Mouse (Mus musculus): ENCODE data around the gene Mtch1.

- no peak for TF ChIP-seq CTCF (IDR thresholded peaks at IDR 0.05; ENCODE audit: borderline replicate concordance, control insufficient read depth, extremely low read depth, insufficient read depth, low read length, poor library complexity)
- no peak for TF ChIP-seq POLR2A (IDR thresholded peaks at IDR 0.05; ENCODE audit: control insufficient read depth, extremely low read depth, insufficient read depth, low read length, poor library complexity)
These were observed 45.8 kb upstream of the Mtch1 start for GRCm38 (mm10) chr17:29393335-29394089.

All from thymus, adult 2 months (tissue).